Mouse (Mus musculus) embryonic facial prominence, embryonic 10.5 days (tissue): ENCODE results near the gene Mefv. TPM values are rescaled to one million over a fixed set of nuclear protein-coding genes. Genes with fewer than 3 reads are reported as not detected.
"Not testable (repeated sequence)": the region's sequence is repeated elsewhere in the genome, so short reads cannot be mapped to it uniquely, and the experiment has no call there.

Source experiments
- DNase-seq: peaks from one replicate; pipeline ENCODE4 v3.0.0-alpha.2; 2017; ENCODE audit warnings: low spot score
- H3K27ac ChIP-seq: fragments of 300-500 bp; sonication (generic); replicated peaks from 2 replicates; pipeline ENCODE4 v1.5.1; 2016; ENCODE audit warnings: mild to moderate bottlenecking
- H3K27me3 ChIP-seq: fragments of 300-500 bp; sonication (generic); replicated peaks from 2 replicates; pipeline ENCODE4 v1.6.1; 2016; ENCODE audit warnings: low read depth, mild to moderate bottlenecking; ENCODE audit not compliant: poor library complexity, severe bottlenecking
- H3K36me3 ChIP-seq: fragments of 300-500 bp; sonication (generic); replicated peaks from 2 replicates; pipeline ENCODE4 v1.6.1; 2016; ENCODE audit warnings: mild to moderate bottlenecking, moderate library complexity
- H3K4me1 ChIP-seq: fragments of 300-500 bp; sonication (generic); 2 replicates; pipeline ENCODE4 v1.6.1; 2016
- H3K4me3 ChIP-seq: fragments of 300-500 bp; sonication (generic); 2 replicates; pipeline ENCODE4 v1.5.1; 2016; ENCODE audit warnings: mild to moderate bottlenecking, moderate library complexity
- H3K9me3 ChIP-seq: fragments of 300-500 bp; sonication (generic); 2 replicates; pipeline ENCODE4 v1.6.1; 2016; ENCODE audit warnings: mild to moderate bottlenecking
- WGBS: fragments of 180-500 bp; shearing (Covaris S2); methylation state at CpG from one replicate; pipeline ENCODE4 v1.1.7; 2016; 5-methylcytosine and 5-hydroxymethylcytosine counted together
- polyA plus RNA-seq: library from polyadenylated mRNA; unstranded; fragments of >200 nt; fragmentation: Nextera tagmentation; extraction: Ambion mirVana; gene quantifications from 2 replicates; pipeline ENCODE4 v1.2.1, GENCODE M21; 2016

Gene Mefv
- polyA plus RNA-seq, 1 experiment from 2014 or later = not detected

DNA sequence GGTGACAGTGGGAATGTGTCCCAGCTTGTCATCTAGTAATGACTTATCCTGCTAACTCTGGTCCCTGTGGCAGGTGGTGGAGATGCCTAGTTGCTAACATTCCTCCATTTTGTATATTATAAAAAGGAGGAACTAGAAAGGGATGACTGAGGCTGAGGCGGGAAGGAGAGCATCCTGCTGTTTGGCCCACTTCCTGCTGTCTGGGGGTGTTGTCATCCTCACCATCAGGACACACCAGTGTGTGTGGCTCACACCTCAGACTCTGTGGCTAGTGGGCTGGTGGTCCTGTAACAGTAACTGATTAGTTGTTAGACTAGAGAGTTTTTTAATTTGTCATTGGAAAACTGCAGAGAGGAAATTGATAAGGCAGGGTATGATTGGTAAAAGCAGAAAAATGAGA is 17.0 kb downstream of the Mefv start:
- Histone ChIP-seq H3K4me3 (no peak overlapping the region), H3K36me3 (no peaks in the 10 kb centered on the region), H3K27ac (no peak overlapping the region), H3K27me3 (no peaks in the 10 kb centered on the region), H3K9me3 (peaks cover 11% of the 10 kb centered on the region; the same call in 1 of the 2 replicates), H3K4me1 (no peaks in the 10 kb centered on the region)
- 81% methylated on average over 1 of the region's 1 CpGs for WGBS
- no peak for DNase-seq

DNA sequence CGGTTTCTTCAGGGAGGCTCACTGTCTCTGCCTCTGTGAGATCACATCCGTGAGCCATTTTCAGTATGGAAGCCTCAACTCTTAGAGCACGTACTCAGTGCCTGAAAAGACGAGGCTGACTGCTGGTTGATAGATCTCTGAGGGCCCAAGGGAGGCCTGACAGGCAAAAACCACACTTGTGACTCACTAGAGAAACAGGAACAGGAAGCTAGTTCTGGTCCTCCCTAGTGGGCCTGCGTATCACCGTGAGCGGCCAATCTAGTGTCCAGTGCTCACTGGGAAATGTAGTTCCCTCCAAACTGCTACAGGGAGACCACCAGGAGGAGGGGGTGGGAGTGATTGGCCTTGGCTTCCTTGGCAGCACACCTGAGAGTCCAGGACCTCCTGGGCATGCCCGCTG is 18.6 kb downstream of the Mefv start:
- Histone ChIP-seq H3K36me3 (no peaks in the 10 kb centered on the region), H3K9me3 (peaks cover 11% of the 10 kb centered on the region; the same call in 1 of the 2 replicates), H3K27me3 (no peaks in the 10 kb centered on the region), H3K27ac (no peak overlapping the region), H3K4me3 (no peak overlapping the region), H3K4me1 (no peaks in the 10 kb centered on the region)
- 87% methylated on average over 8 of the region's 8 CpGs for WGBS
- no peak for DNase-seq

DNA sequence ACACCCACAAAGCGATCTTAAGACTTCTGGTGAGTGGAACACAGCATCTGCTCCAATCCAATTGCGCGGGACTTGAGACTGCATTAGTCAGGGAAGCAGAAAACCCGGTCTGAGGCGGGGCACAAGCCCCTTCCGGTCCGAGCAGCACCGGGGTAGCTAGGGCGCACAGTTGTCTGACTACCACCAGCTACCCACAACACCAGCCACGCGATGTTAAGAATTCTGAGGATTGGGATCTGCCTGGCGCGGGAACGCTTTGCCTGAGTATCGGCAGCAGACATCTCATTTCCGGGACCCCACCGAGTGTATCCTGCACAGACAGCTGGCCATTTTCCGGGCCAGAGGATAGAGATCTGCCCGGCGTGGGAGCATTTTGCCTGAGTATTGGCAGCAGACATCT is 28.3 kb downstream of the Mefv start:
- 55% methylated on average over 20 of the region's 20 CpGs for WGBS

More for the DNA sequence above, 28.3 kb downstream of the Mefv start:
- H3K4me3 ChIP-seq, H3K27me3 ChIP-seq, DNase-seq, H3K36me3 ChIP-seq, H3K27ac ChIP-seq, H3K4me1 ChIP-seq: not testable (repeated sequence)
- H3K9me3 ChIP-seq = peaks cover 20% of the 10 kb centered on the region; the same call in 1 of the 2 replicates

Other genes starting within 250 kb of the Mefv start
- gene Olfr161, start 127.1 kb downstream of the Mefv start, polyA plus RNA-seq = not detected in 2 replicates
- 51.3 and 53.3 TPM in 2 replicates for gene Zfp263, start 26.0 kb upstream of the Mefv start, polyA plus RNA-seq
- 0.31 TPM in 1 of 2 replicates, not detected in the other for gene Olfr15, start 112.8 kb upstream of the Mefv start, polyA plus RNA-seq
- gene Zfp174, start 129.2 kb upstream of the Mefv start, polyA plus RNA-seq = 0.82 and 1.1 TPM in 2 replicates
- gene Naa60, start 154.3 kb upstream of the Mefv start, polyA plus RNA-seq = 54.4 and 56.4 TPM in 2 replicates
- gene Zfp597, start 166.5 kb upstream of the Mefv start, polyA plus RNA-seq = 4.5 and 5.5 TPM in 2 replicates
- gene Gm20695, start 166.6 kb upstream of the Mefv start, polyA plus RNA-seq = 1.4 and 2.6 TPM in 2 replicates
- 6.8 TPM in 2 replicates for gene 1700037C18Rik, start 190.6 kb upstream of the Mefv start, polyA plus RNA-seq
- gene Cluap1, start 190.7 kb upstream of the Mefv start, polyA plus RNA-seq = 22.5 and 24.7 TPM in 2 replicates